Mouse (Mus musculus) heart, embryonic 12.5 days (tissue): ENCODE results near the gene Tlx2. TPM values are rescaled to one million over a fixed set of nuclear protein-coding genes. Genes with fewer than 3 reads are reported as not detected.

Experiments used
- ATAC-seq: fragments of 200-750 bp; cut with Nextera tagmentation; 2 replicates; pipeline ENCODE4 v1.8.0; 2017; ENCODE audit warnings: moderate TSS enrichment, moderate library complexity; ENCODE audit not compliant: insufficient number of reproducible peaks, low FRiP score
- H3K27ac ChIP-seq: fragments of 300-500 bp; sonication (generic); 2 replicates; pipeline ENCODE4 v1.5.1; 2016; ENCODE audit warnings: mild to moderate bottlenecking, moderate library complexity; ENCODE audit not compliant: poor library complexity, severe bottlenecking
- H3K27me3 ChIP-seq: fragments of 300-500 bp; sonication (generic); replicated peaks from 2 replicates; pipeline ENCODE4 v1.6.1; 2016; ENCODE audit warnings: mild to moderate bottlenecking, moderate library complexity
- H3K36me3 ChIP-seq: fragments of 300-500 bp; sonication (generic); 2 replicates; pipeline ENCODE4 v1.6.1; 2016; ENCODE audit warnings: mild to moderate bottlenecking, moderate library complexity
- H3K4me1 ChIP-seq: fragments of 300-500 bp; sonication (generic); replicated peaks from 2 replicates; pipeline ENCODE4 v1.6.1; 2016; ENCODE audit warnings: mild to moderate bottlenecking
- H3K4me2 ChIP-seq: fragments of 300-500 bp; sonication (generic); 2 replicates; pipeline ENCODE4 v1.6.1; 2016; ENCODE audit warnings: mild to moderate bottlenecking, moderate library complexity
- H3K4me3 ChIP-seq: fragments of 300-500 bp; sonication (generic); 2 replicates; pipeline ENCODE4 v1.5.1; 2016; ENCODE audit warnings: mild to moderate bottlenecking
- H3K9ac ChIP-seq: fragments of 300-500 bp; sonication (generic); 2 replicates; pipeline ENCODE4 v1.6.1; 2016; ENCODE audit warnings: mild to moderate bottlenecking, moderate library complexity
- H3K9me3 ChIP-seq: fragments of 300-500 bp; sonication (generic); replicated peaks from 2 replicates; pipeline ENCODE4 v1.6.1; 2016; ENCODE audit warnings: mild to moderate bottlenecking, moderate library complexity
- WGBS: fragments of 180-500 bp; shearing (Covaris S2); methylation state at CpG from one replicate; pipeline ENCODE4 v1.1.7; 2016; 5-methylcytosine and 5-hydroxymethylcytosine counted together
- polyA plus RNA-seq: library from polyadenylated mRNA; unstranded; fragments of >200 nt; fragmentation: Nextera tagmentation; extraction: Ambion mirVana; gene quantifications from 2 replicates; pipeline ENCODE4 v1.2.1, GENCODE M21; 2016

The Tlx2 gene
- 0.18 and 0.24 TPM in 2 replicates for polyA plus RNA-seq

- Histone ChIP-seq H3K4me2 (peak within 1 kb of the TSS; percentile 62), H3K27ac (no peak within 1 kb of the TSS), H3K9me3 (no peaks in the 10 kb centered on the region), H3K4me3 (peak within 1 kb of the TSS; percentile 37), H3K4me1 (peaks cover 27% of the 10 kb centered on the region), H3K9ac (no peak within 1 kb of the TSS), H3K27me3 (peaks cover 96% of the 10 kb centered on the region), H3K36me3 (no peaks in the 10 kb centered on the region)
- WGBS, result under 1% methylated on average over 10 of the region's 10 CpGs
- ATAC-seq, result no peak
These were observed at the start of gene Tlx2 for GRCm38 (mm10) chr6:83070247-83070310. Gene Tlx2 (minus strand): TSS chr6:83070293.

GRCm38 (mm10) chr6:83119734-83120051, 49.6 kb upstream of the Tlx2 start:
- Histone ChIP-seq H3K27ac (no peak overlapping the region), H3K4me1 (peaks cover 48% of the 10 kb centered on the region), H3K9ac (no peak overlapping the region), H3K27me3 (no peaks in the 10 kb centered on the region), H3K4me3 (no peak overlapping the region), H3K36me3 (peaks cover 33% of the 10 kb centered on the region), H3K4me2 (peak overlapping the region; percentile 90), H3K9me3 (no peaks in the 10 kb centered on the region)
- ATAC-seq, result no peak
- 86% methylated on average over 7 of the region's 7 CpGs for WGBS

- ATAC-seq, result no peak
- no peak overlapping the region for H3K4me2 ChIP-seq
- H3K27ac ChIP-seq, result no peak overlapping the region
- H3K9ac ChIP-seq, result no peak overlapping the region
- H3K4me1 ChIP-seq, result peaks cover 48% of the 10 kb centered on the region
- H3K9me3 ChIP-seq, result no peaks in the 10 kb centered on the region
- WGBS, result 75% methylated on average over 14 of the region's 14 CpGs
- H3K4me3 ChIP-seq, result no peak overlapping the region
- peaks cover 33% of the 10 kb centered on the region for H3K36me3 ChIP-seq
- no peaks in the 10 kb centered on the region for H3K27me3 ChIP-seq
These were observed 49.0 kb upstream of the Tlx2 start for GRCm38 (mm10) chr6:83118825-83119733.

- no peak overlapping the region for H3K27ac ChIP-seq
- H3K36me3 ChIP-seq, result peaks cover 33% of the 10 kb centered on the region
- no peaks in the 10 kb centered on the region for H3K27me3 ChIP-seq
- H3K4me3 ChIP-seq, result no peak overlapping the region
- no peaks in the 10 kb centered on the region for H3K9me3 ChIP-seq
- no peak for ATAC-seq
- 83% methylated on average over 11 of the region's 11 CpGs for WGBS
- peaks cover 43% of the 10 kb centered on the region for H3K4me1 ChIP-seq
- H3K4me2 ChIP-seq, result no peak overlapping the region
- no peak overlapping the region for H3K9ac ChIP-seq
These were observed 48.3 kb upstream of the Tlx2 start for GRCm38 (mm10) chr6:83118369-83118768.

GRCm38 (mm10) chr6:83117616-83118015, 47.5 kb upstream of the Tlx2 start:
- no peak overlapping the region for H3K27ac ChIP-seq
- H3K4me3 ChIP-seq, result no peak overlapping the region
- no peaks in the 10 kb centered on the region for H3K9me3 ChIP-seq
- H3K9ac ChIP-seq, result no peak overlapping the region
- H3K27me3 ChIP-seq, result no peaks in the 10 kb centered on the region
- peaks cover 33% of the 10 kb centered on the region for H3K36me3 ChIP-seq
- 89% methylated on average over 13 of the region's 13 CpGs for WGBS
- ATAC-seq, result no peak
- peaks cover 38% of the 10 kb centered on the region for H3K4me1 ChIP-seq
- no peak overlapping the region for H3K4me2 ChIP-seq

GRCm38 (mm10) chr6:83117165-83117438, 47.0 kb upstream of the Tlx2 start:
- Histone ChIP-seq H3K4me3 (0 out of 2 replicates have a peak overlapping the region, but pooled peaks have one; percentile 3), H3K9ac (0 out of 2 replicates have a peak overlapping the region, but pooled peaks have one; percentile 86)

GRCm38 (mm10) chr6:83116373-83117164, 46.5 kb upstream of the Tlx2 start:
- H3K27me3 ChIP-seq, result no peaks in the 10 kb centered on the region
- H3K9me3 ChIP-seq, result no peaks in the 10 kb centered on the region
- peaks cover 33% of the 10 kb centered on the region for H3K36me3 ChIP-seq
- no peak for ATAC-seq
- peak overlapping the region; percentile 93 for H3K4me2 ChIP-seq
- H3K4me1 ChIP-seq, result peaks cover 38% of the 10 kb centered on the region
- H3K9ac ChIP-seq, result peak overlapping the region; percentile 86
- 75% methylated on average over 11 of the region's 11 CpGs for WGBS
- H3K27ac ChIP-seq, result no peak overlapping the region
- H3K4me3 ChIP-seq, result peak overlapping the region; percentile 75

More at GRCm38 (mm10) chr6:83117165-83117438, 47.0 kb upstream of the Tlx2 start:
- WGBS, result 91% methylated on average over 4 of the region's 4 CpGs
- no peak for ATAC-seq
- peaks cover 36% of the 10 kb centered on the region for H3K4me1 ChIP-seq
- no peaks in the 10 kb centered on the region for H3K9me3 ChIP-seq
- H3K27ac ChIP-seq, result no peak overlapping the region
- peaks cover 33% of the 10 kb centered on the region for H3K36me3 ChIP-seq
- H3K4me2 ChIP-seq, result peak overlapping the region; percentile 93; the same call in 1 of the 2 replicates
- H3K27me3 ChIP-seq, result no peaks in the 10 kb centered on the region

GRCm38 (mm10) chr6:83115682-83116372, 45.7 kb upstream of the Tlx2 start:
- peak overlapping the region; percentile 75 for H3K4me3 ChIP-seq
- no peak; the same call in 1 of the 2 replicates for ATAC-seq
- H3K27ac ChIP-seq, result peak overlapping the region; percentile 63
- peaks cover 36% of the 10 kb centered on the region for H3K36me3 ChIP-seq
- 1% methylated on average over 33 of the region's 48 CpGs for WGBS
- H3K27me3 ChIP-seq, result no peaks in the 10 kb centered on the region
- H3K4me1 ChIP-seq, result peaks cover 41% of the 10 kb centered on the region
- peak overlapping the region; percentile 86 for H3K9ac ChIP-seq
- H3K4me2 ChIP-seq, result peak overlapping the region; percentile 93
- no peaks in the 10 kb centered on the region for H3K9me3 ChIP-seq

- Histone ChIP-seq H3K4me3 (peak within 1 kb of the TSS; percentile 75), H3K9ac (peak within 1 kb of the TSS; percentile 86), H3K27ac (peak within 1 kb of the TSS; percentile 63), H3K4me1 (peaks cover 37% of the 10 kb centered on the region), H3K27me3 (no peaks in the 10 kb centered on the region), H3K36me3 (peaks cover 36% of the 10 kb centered on the region), H3K4me2 (peak within 1 kb of the TSS; percentile 93), H3K9me3 (no peaks in the 10 kb centered on the region)
- peak; percentile 92 for ATAC-seq
- WGBS, result 1% methylated on average over 44 of the region's 58 CpGs
These were observed 45.0 kb upstream of the Tlx2 start, which contains the start of gene Mogs for GRCm38 (mm10) chr6:83115011-83115671. Gene Mogs (plus strand): TSS chr6:83115496.

- 0 out of 2 replicates have a peak overlapping the region, but pooled peaks have one; percentile 34 for H3K9ac ChIP-seq
- H3K4me1 ChIP-seq, result peaks cover 38% of the 10 kb centered on the region
- H3K4me3 ChIP-seq, result no peak overlapping the region
- H3K9me3 ChIP-seq, result no peaks in the 10 kb centered on the region
- WGBS, result 77% methylated on average over 4 of the region's 4 CpGs
- peaks cover 3% of the 10 kb centered on the region for H3K36me3 ChIP-seq
- peak overlapping the region; percentile 22; the same call in 1 of the 2 replicates for H3K4me2 ChIP-seq
- no peak overlapping the region; the same call in 1 of the 2 replicates for H3K27ac ChIP-seq
- H3K27me3 ChIP-seq, result no peaks in the 10 kb centered on the region
- ATAC-seq, result no peak
These were observed 41.5 kb upstream of the Tlx2 start for GRCm38 (mm10) chr6:83111510-83112136.
